Mouse (Mus musculus): Measurements from ENCODE around the gene Cdhr5.

GRCm38 (mm10) chr7:141230570-141230969 is 46.0 kb downstream of the Cdhr5 start:
- TF ChIP-seq CTCF (IDR thresholded peaks at IDR 0.05; ENCODE audit: low read depth): no peak
- TF ChIP-seq EP300 (IDR thresholded peaks at IDR 0.05; ENCODE audit: low read depth): no peak

Measured in heart, postnatal 0 days (tissue).